Mouse (Mus musculus): ENCODE results near the gene Prkag2. TPM values are rescaled to one million over a fixed set of nuclear protein-coding genes. Genes with fewer than 3 reads are reported as not detected.

The Prkag2 gene
- polyA plus RNA-seq, 1 experiment = 27.7 TPM

- TF ChIP-seq POLR2A (IDR thresholded peaks at IDR 0.05; ENCODE audit: borderline replicate concordance, low read depth, low read length) = no peak
- TF ChIP-seq CTCF (IDR thresholded peaks at IDR 0.05; ENCODE audit: low read depth, low read length) = no peak
- peaks cover 27% of the 10 kb centered on the region for H3K4me1 ChIP-seq (ENCODE audit: control insufficient read depth, insufficient read depth, low read length)
- no peak overlapping the region for H3K27ac ChIP-seq (ENCODE audit: insufficient read depth, low read depth, low read length)
- no peak overlapping the region for H3K4me3 ChIP-seq (ENCODE audit: insufficient read depth, low read length)
These were observed 287.4 kb downstream of the Prkag2 start for GRCm38 (mm10) chr5:24813005-24813404.

Other genes with a start within 250 kb of the Prkag2 start
- gene Galntl5, start 80.8 kb upstream of the Prkag2 start, polyA plus RNA-seq (2012; ENCODE audit: insufficient read depth, insufficient read length, missing spikeins) = not detected in 2 replicates
- gene Galnt11, start 121.3 kb upstream of the Prkag2 start, polyA plus RNA-seq (2012; ENCODE audit: insufficient read depth, insufficient read length, missing spikeins) = 29.3 and 38.6 TPM in 2 replicates
- gene E130116L18Rik, start 122.5 kb upstream of the Prkag2 start, polyA plus RNA-seq (2012; ENCODE audit: insufficient read depth, insufficient read length, missing spikeins) = not detected in 2 replicates